Mouse (Mus musculus) right cerebral cortex, postnatal 10 days (tissue): ENCODE results near the gene Golga2.

Experiments used
- DNase-seq, 2 experiments: peaks; one replicate each; pipeline ENCODE4 v3.0.0; 2021; ENCODE audit warnings: low spot score in 2 of 2

The Golga2 gene

GRCm38 (mm10) chr2:32317791-32318417 lies 30.7 kb downstream of the Golga2 start:
- peak in 1 of 2 experiments; percentile 50 for DNase-seq

- no peak for DNase-seq
Observed at GRCm38 (mm10) chr2:32318709-32319585, 31.8 kb downstream of the Golga2 start.

- DNase-seq: no peak
Observed at GRCm38 (mm10) chr2:32319586-32320580, 32.7 kb downstream of the Golga2 start.

GRCm38 (mm10) chr2:32320721-32321120 lies 33.5 kb downstream of the Golga2 start:
- DNase-seq: no peak

- no peak for DNase-seq
Observed at GRCm38 (mm10) chr2:32321591-32322298, 34.6 kb downstream of the Golga2 start.

GRCm38 (mm10) chr2:32322754-32323741 lies 35.9 kb downstream of the Golga2 start:
- DNase-seq: peak; percentile 72 to 80

- no peak for DNase-seq
Observed at GRCm38 (mm10) chr2:32324322-32324721, 37.1 kb downstream of the Golga2 start.

GRCm38 (mm10) chr2:32325342-32325741 lies 38.2 kb downstream of the Golga2 start:
- DNase-seq: no peak

- no peak for DNase-seq
Observed at GRCm38 (mm10) chr2:32327200-32327599, 40.0 kb downstream of the Golga2 start.

- DNase-seq: no peak
Observed at GRCm38 (mm10) chr2:32328911-32329460, 41.8 kb downstream of the Golga2 start.

- DNase-seq: peak in 1 of 2 experiments; percentile 39
Observed at GRCm38 (mm10) chr2:32329531-32329930, 42.3 kb downstream of the Golga2 start.

GRCm38 (mm10) chr2:32332159-32332558 lies 45.0 kb downstream of the Golga2 start:
- DNase-seq: peak in 1 of 2 experiments; percentile 28

- DNase-seq: no peak
Observed at GRCm38 (mm10) chr2:32335888-32336287, 48.7 kb downstream of the Golga2 start.

GRCm38 (mm10) chr2:32339912-32340642 lies 52.9 kb downstream of the Golga2 start:
- DNase-seq: no peak

- DNase-seq: no peak
Observed at GRCm38 (mm10) chr2:32340836-32341633, 53.9 kb downstream of the Golga2 start.

- no peak for DNase-seq
Observed at GRCm38 (mm10) chr2:32341634-32341939, 54.4 kb downstream of the Golga2 start.

- no peak for DNase-seq
Observed at GRCm38 (mm10) chr2:32342039-32342438, 54.9 kb downstream of the Golga2 start.
